Mouse (Mus musculus): ENCODE results near the gene Ccdc102a.

DNA sequence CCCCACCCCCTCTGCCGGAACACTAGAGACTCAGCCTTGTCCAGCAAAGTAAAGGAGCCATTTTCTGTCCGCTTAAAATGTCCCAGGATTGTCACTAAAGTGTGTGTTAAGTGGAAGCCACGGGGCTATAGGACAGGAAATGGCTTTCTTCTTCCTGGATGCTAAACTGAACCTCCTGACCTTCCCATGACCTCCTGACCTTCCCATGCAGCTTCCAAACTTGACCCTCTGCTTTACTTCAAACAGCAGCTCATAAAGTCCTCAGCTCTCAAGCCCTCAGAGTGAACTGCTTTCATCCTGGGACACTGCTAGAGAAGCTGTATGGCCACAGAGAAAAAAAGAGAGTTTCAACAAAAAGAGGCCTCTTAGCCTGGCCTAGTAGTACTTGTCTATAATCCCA lies 41.1 kb downstream of the Ccdc102a start:
- TF ChIP-seq CTCF (IDR thresholded peaks at IDR 0.05; ENCODE audit: borderline replicate concordance, extremely low read depth, insufficient read depth, insufficient read length) (no peak), POLR2A (IDR thresholded peaks at IDR 0.05; ENCODE audit: borderline replicate concordance, extremely low read depth, insufficient read depth, insufficient read length, poor library complexity, severe bottlenecking) (no peak)
